Mouse (Mus musculus) liver, postnatal 0 days (tissue): ENCODE measurements around the gene Itpk1.

Experiments
- CTCF ChIP-seq: sonication (generic); IDR thresholded peaks from 2 replicates; pipeline ENCODE4 v1.5.1; 2016; ENCODE audit warnings: antibody characterized with exemption, low read depth
- EP300 ChIP-seq: IDR thresholded peaks from 2 replicates; pipeline ENCODE4 v1.6.1; 2016; ENCODE audit warnings: antibody characterized with exemption, low read depth, mild to moderate bottlenecking

- TF ChIP-seq CTCF (no peak), EP300 (no peak)
Measured at GRCm38 (mm10) chr12:102573036-102573435, 131.7 kb downstream of the Itpk1 start.
